Mouse (Mus musculus): ENCODE measurements at regions not wholly inside any gene's neighbourhood (a gene's known extent, or its start where the extent isn't known, plus 50 kb on each side); places are given as distances from the start of the nearest gene placed in this dataset.
"Not testable (repeated sequence)": the region's sequence is repeated elsewhere in the genome, so short reads cannot be mapped to it uniquely, and the experiment has no call there.

GRCm38 (mm10) chr9:83728428-83728827 is 77.6 kb downstream of the Elovl4 start:
- DNase-seq, result no peak

- peak; percentile 84 for DNase-seq
These were observed 78.5 kb downstream of the Elovl4 start for GRCm38 (mm10) chr9:83727462-83728189.

- DNase-seq, result no peak
These were observed 79.1 kb downstream of the Elovl4 start for GRCm38 (mm10) chr9:83726979-83727378.

- peak; percentile 63 for DNase-seq
These were observed 80.0 kb downstream of the Elovl4 start for GRCm38 (mm10) chr9:83726105-83726504.

GRCm38 (mm10) chr9:83725545-83725944 is 80.5 kb downstream of the Elovl4 start:
- no peak for DNase-seq

- no peak for DNase-seq
These were observed 85.1 kb downstream of the Elovl4 start for GRCm38 (mm10) chr9:83720982-83721381.

GRCm38 (mm10) chr9:83719811-83720210 is 86.3 kb downstream of the Elovl4 start:
- DNase-seq, result peak; percentile 17

- not testable (repeated sequence) for DNase-seq
These were observed 88.0 kb downstream of the Elovl4 start for GRCm38 (mm10) chr9:83718084-83718483.

- no peak for DNase-seq
These were observed 89.8 kb downstream of the Elovl4 start for GRCm38 (mm10) chr9:83716101-83716763.

- no peak for DNase-seq
These were observed 98.7 kb downstream of the Elovl4 start for GRCm38 (mm10) chr9:83707361-83707760.

GRCm38 (mm10) chr9:83706071-83706470 is 100.0 kb downstream of the Elovl4 start:
- no peak for DNase-seq

GRCm38 (mm10) chr9:83704186-83704585 is 101.9 kb downstream of the Elovl4 start:
- DNase-seq, result no peak

- no peak for DNase-seq
These were observed 105.2 kb downstream of the Elovl4 start for GRCm38 (mm10) chr9:83700916-83701315.

- no peak for DNase-seq
These were observed 106.0 kb downstream of the Elovl4 start for GRCm38 (mm10) chr9:83700056-83700455.

GRCm38 (mm10) chr9:83691332-83692198 is 114.5 kb downstream of the Elovl4 start:
- peak; percentile 77 for DNase-seq
